Mouse (Mus musculus) stomach, postnatal 0 days (tissue): ENCODE data around the gene Tuba3a.

Experiments used
- CTCF ChIP-seq: IDR thresholded peaks from 2 replicates; pipeline ENCODE4 v1.5.1; 2016; ENCODE audit warnings: antibody characterized with exemption, low read depth, mild to moderate bottlenecking, moderate library complexity
- EP300 ChIP-seq: optimal IDR thresholded peaks from 2 replicates; pipeline ENCODE3; 2016; ENCODE audit warnings: antibody characterized with exemption

- no peak for TF ChIP-seq CTCF
- no peak for TF ChIP-seq EP300
Measured at GRCm38 (mm10) chr6:125239547-125239946, 46.3 kb downstream of the Tuba3a start.
